Mouse (Mus musculus): ENCODE results near the gene Sik3. TPM values are rescaled to one million over a fixed set of nuclear protein-coding genes. Genes with fewer than 3 reads are reported as not detected.

The Sik3 gene
- polyA plus RNA-seq, 1 experiment from 2014 or later: 12.0 TPM

GRCm38 (mm10) chr9:46216744-46217470, 204.3 kb downstream of the Sik3 start:
- Histone ChIP-seq H3K9me3 (no peaks in the 10 kb centered on the region), H3K4me1 (no peaks in the 10 kb centered on the region), H3K27ac (no peak overlapping the region), H3K4me3 (no peak overlapping the region), H3K27me3 (no peaks in the 10 kb centered on the region), H3K36me3 (peaks cover 54% of the 10 kb centered on the region), H3K4me2 (replicated peaks) (no peak overlapping the region), H3K9ac (no peak overlapping the region)
- 94% methylated on average over 13 of the region's 13 CpGs for WGBS
- ATAC-seq (ENCODE audit: insufficient number of reproducible peaks, insufficient read depth, low FRiP score, low TSS enrichment): no peak

GRCm38 (mm10) chr9:46218176-46218575, 205.6 kb downstream of the Sik3 start:
- H3K4me1 ChIP-seq: no peaks in the 10 kb centered on the region
- 70% methylated on average over 9 of the region's 9 CpGs for WGBS
- H3K27me3 ChIP-seq: no peaks in the 10 kb centered on the region
- H3K9ac ChIP-seq: no peak overlapping the region
- ATAC-seq (ENCODE audit: insufficient number of reproducible peaks, insufficient read depth, low FRiP score, low TSS enrichment): no peak
- no peak overlapping the region for H3K27ac ChIP-seq
- H3K4me2 ChIP-seq (replicated peaks): no peak overlapping the region
- peaks cover 49% of the 10 kb centered on the region for H3K36me3 ChIP-seq
- H3K9me3 ChIP-seq: no peaks in the 10 kb centered on the region
- H3K4me3 ChIP-seq: no peak overlapping the region

GRCm38 (mm10) chr9:46223090-46223489, 210.5 kb downstream of the Sik3 start:
- no peak overlapping the region for H3K27ac ChIP-seq
- H3K9ac ChIP-seq: no peak overlapping the region
- no peak overlapping the region for H3K4me3 ChIP-seq
- H3K27me3 ChIP-seq: no peaks in the 10 kb centered on the region
- ATAC-seq (ENCODE audit: insufficient number of reproducible peaks, insufficient read depth, low FRiP score, low TSS enrichment): no peak
- peaks cover 40% of the 10 kb centered on the region for H3K36me3 ChIP-seq
- H3K9me3 ChIP-seq: no peaks in the 10 kb centered on the region
- H3K4me1 ChIP-seq: no peaks in the 10 kb centered on the region
- H3K4me2 ChIP-seq (replicated peaks): no peak overlapping the region
- WGBS: 81% methylated on average over 6 of the region's 6 CpGs

GRCm38 (mm10) chr9:46224101-46224500, 211.5 kb downstream of the Sik3 start:
- no peak for ATAC-seq (ENCODE audit: insufficient number of reproducible peaks, insufficient read depth, low FRiP score, low TSS enrichment)
- Histone ChIP-seq H3K4me3 (no peak overlapping the region), H3K9me3 (no peaks in the 10 kb centered on the region), H3K4me2 (replicated peaks) (no peak overlapping the region), H3K27ac (no peak overlapping the region), H3K4me1 (no peaks in the 10 kb centered on the region), H3K36me3 (peaks cover 36% of the 10 kb centered on the region), H3K9ac (no peak overlapping the region), H3K27me3 (no peaks in the 10 kb centered on the region)
- WGBS: 88% methylated on average over 3 of the region's 3 CpGs

GRCm38 (mm10) chr9:46224945-46225660, 212.5 kb downstream of the Sik3 start:
- Histone ChIP-seq H3K9ac (no peak overlapping the region), H3K4me1 (no peaks in the 10 kb centered on the region), H3K27me3 (no peaks in the 10 kb centered on the region), H3K27ac (no peak overlapping the region), H3K9me3 (no peaks in the 10 kb centered on the region), H3K4me3 (no peak overlapping the region), H3K4me2 (replicated peaks) (no peak overlapping the region), H3K36me3 (peaks cover 27% of the 10 kb centered on the region)
- ATAC-seq (ENCODE audit: insufficient number of reproducible peaks, insufficient read depth, low FRiP score, low TSS enrichment): no peak
- 59% methylated on average over 5 of the region's 5 CpGs for WGBS

GRCm38 (mm10) chr9:46227064-46227614, 214.5 kb downstream of the Sik3 start:
- no peak overlapping the region for H3K4me2 ChIP-seq (replicated peaks)
- H3K27me3 ChIP-seq: no peaks in the 10 kb centered on the region
- 87% methylated on average over 3 of the region's 3 CpGs for WGBS
- H3K4me3 ChIP-seq: no peak overlapping the region
- no peak overlapping the region for H3K9ac ChIP-seq
- H3K9me3 ChIP-seq: no peaks in the 10 kb centered on the region
- 0 out of 2 replicates have a peak, but pooled peaks cover 8% of the 10 kb centered on the region for H3K36me3 ChIP-seq
- ATAC-seq (ENCODE audit: insufficient number of reproducible peaks, insufficient read depth, low FRiP score, low TSS enrichment): no peak
- peaks cover 7% of the 10 kb centered on the region; the same call in 1 of the 2 replicates for H3K4me1 ChIP-seq
- H3K27ac ChIP-seq: no peak overlapping the region

GRCm38 (mm10) chr9:46228491-46228890, 215.9 kb downstream of the Sik3 start, which contains the start of gene Apoa1:
TSS of gene Apoa1 (plus strand) at chr9:46228580.
- H3K27me3 ChIP-seq: no peaks in the 10 kb centered on the region
- no peaks in the 10 kb centered on the region for H3K9me3 ChIP-seq
- 68% methylated on average over 9 of the region's 9 CpGs for WGBS
- ATAC-seq (ENCODE audit: insufficient number of reproducible peaks, insufficient read depth, low FRiP score, low TSS enrichment): no peak
- no peak within 1 kb of the TSS for H3K27ac ChIP-seq
- peak within 1 kb of the TSS; percentile 72; the same call in 1 of the 2 replicates for H3K4me2 ChIP-seq (replicated peaks)
- H3K36me3 ChIP-seq: 0 out of 2 replicates have a peak, but pooled peaks cover under 1% of the 10 kb centered on the region
- H3K9ac ChIP-seq: no peak within 1 kb of the TSS
- H3K4me3 ChIP-seq: no peak within 1 kb of the TSS
- H3K4me1 ChIP-seq: peaks cover 7% of the 10 kb centered on the region; the same call in 1 of the 2 replicates

GRCm38 (mm10) chr9:46229573-46230449, 217.2 kb downstream of the Sik3 start:
- H3K27ac ChIP-seq: no peak overlapping the region
- H3K4me1 ChIP-seq: peaks cover 7% of the 10 kb centered on the region; the same call in 1 of the 2 replicates
- peak overlapping the region; percentile 55 for H3K9ac ChIP-seq
- no peaks in the 10 kb centered on the region for H3K27me3 ChIP-seq
- H3K9me3 ChIP-seq: no peaks in the 10 kb centered on the region
- peak overlapping the region; percentile 72 for H3K4me2 ChIP-seq (replicated peaks)
- no peaks in the 10 kb centered on the region for H3K36me3 ChIP-seq
- peak overlapping the region; percentile 41 for H3K4me3 ChIP-seq
- WGBS: 14% methylated on average over 37 of the region's 37 CpGs
- ATAC-seq (ENCODE audit: insufficient number of reproducible peaks, insufficient read depth, low FRiP score, low TSS enrichment): peak; percentile 88

GRCm38 (mm10) chr9:46230450-46230975, 217.9 kb downstream of the Sik3 start:
- H3K9ac ChIP-seq: peak overlapping the region; percentile 55
- H3K4me3 ChIP-seq: peak overlapping the region; percentile 41
- no peaks in the 10 kb centered on the region for H3K9me3 ChIP-seq
- WGBS: 21% methylated on average over 13 of the region's 13 CpGs
- H3K4me2 ChIP-seq (replicated peaks): peak overlapping the region; percentile 72
- no peak overlapping the region for H3K27ac ChIP-seq
- peaks cover 7% of the 10 kb centered on the region; the same call in 1 of the 2 replicates for H3K4me1 ChIP-seq
- no peak for ATAC-seq (ENCODE audit: insufficient number of reproducible peaks, insufficient read depth, low FRiP score, low TSS enrichment)
- no peaks in the 10 kb centered on the region for H3K27me3 ChIP-seq
- H3K36me3 ChIP-seq: no peaks in the 10 kb centered on the region

- ATAC-seq (ENCODE audit: insufficient number of reproducible peaks, insufficient read depth, low FRiP score, low TSS enrichment): no peak
- WGBS: 81% methylated on average over 6 of the region's 6 CpGs
Measured at GRCm38 (mm10) chr9:46235196-46235595, 222.6 kb downstream of the Sik3 start.

GRCm38 (mm10) chr9:46235596-46235648, 222.8 kb downstream of the Sik3 start, which contains the start of gene Apoc3:
TSS of gene Apoc3 (minus strand) at chr9:46235636.
- H3K9me3 ChIP-seq: no peaks in the 10 kb centered on the region
- H3K4me3 ChIP-seq: no peak within 1 kb of the TSS
- H3K27ac ChIP-seq: no peak within 1 kb of the TSS
- H3K4me1 ChIP-seq: peaks cover 5% of the 10 kb centered on the region; the same call in 1 of the 2 replicates
- H3K4me2 ChIP-seq (replicated peaks): no peak within 1 kb of the TSS
- H3K36me3 ChIP-seq: no peaks in the 10 kb centered on the region
- no peaks in the 10 kb centered on the region for H3K27me3 ChIP-seq
- ATAC-seq (ENCODE audit: insufficient number of reproducible peaks, insufficient read depth, low FRiP score, low TSS enrichment): no peak
- no peak within 1 kb of the TSS for H3K9ac ChIP-seq

More at GRCm38 (mm10) chr9:46235196-46235595, 222.6 kb downstream of the Sik3 start:
- Histone ChIP-seq H3K9me3 (no peaks in the 10 kb centered on the region), H3K9ac (no peak overlapping the region), H3K27ac (no peak overlapping the region), H3K4me2 (replicated peaks) (no peak overlapping the region), H3K4me3 (no peak overlapping the region), H3K4me1 (peaks cover 7% of the 10 kb centered on the region; the same call in 1 of the 2 replicates), H3K27me3 (no peaks in the 10 kb centered on the region), H3K36me3 (no peaks in the 10 kb centered on the region)
